Mouse (Mus musculus) midbrain, embryonic 14.5 days (tissue): ENCODE measurements around the gene Eras. TPM values are rescaled to one million over a fixed set of nuclear protein-coding genes. Genes with fewer than 3 reads are reported as not detected.
"Not testable (repeated sequence)": the region's sequence is repeated elsewhere in the genome, so short reads cannot be mapped to it uniquely, and the experiment has no call there.

Experiments used
- ATAC-seq: fragments of 200-750 bp; cut with Nextera tagmentation; 2 replicates; pipeline ENCODE4 v1.8.0; 2017; ENCODE audit warnings: moderate number of reproducible peaks, moderate library complexity; ENCODE audit not compliant: low FRiP score, low TSS enrichment
- DNase-seq: peaks from one replicate; pipeline ENCODE4 v3.0.0-alpha.2; 2015
- H3K27ac ChIP-seq: fragments of 300-500 bp; sonication (generic); replicated peaks from 2 replicates; pipeline ENCODE4 v1.5.1; 2014; ENCODE audit warnings: mild to moderate bottlenecking, low read depth, low read length, moderate library complexity
- H3K27me3 ChIP-seq: fragments of 300-500 bp; sonication (generic); 2 replicates; pipeline ENCODE4 v1.6.1; 2014; ENCODE audit warnings: low read length, control low read depth, mixed read lengths; ENCODE audit not compliant: control insufficient read depth, insufficient read depth
- H3K36me3 ChIP-seq: fragments of 300-500 bp; sonication (generic); 2 replicates; pipeline ENCODE4 v1.6.1; 2014; ENCODE audit warnings: low read length, control low read depth; ENCODE audit not compliant: control insufficient read depth, insufficient read depth
- H3K4me1 ChIP-seq: fragments of 300-500 bp; sonication (generic); 2 replicates; pipeline ENCODE4 v1.6.1; 2014; ENCODE audit warnings: mild to moderate bottlenecking, antibody characterized with exemption, low read length, control low read depth; ENCODE audit not compliant: control insufficient read depth, insufficient read depth
- H3K4me2 ChIP-seq: fragments of 300-500 bp; sonication (generic); 2 replicates; pipeline ENCODE4 v1.6.1; 2014; ENCODE audit warnings: mild to moderate bottlenecking, low read length, moderate library complexity
- H3K4me3 ChIP-seq: fragments of 300-500 bp; sonication (generic); replicated peaks from 2 replicates; pipeline ENCODE4 v1.5.1; 2014; ENCODE audit warnings: low read depth, low read length
- H3K9ac ChIP-seq: fragments of 300-500 bp; sonication (generic); replicated peaks from 2 replicates; pipeline ENCODE4 v1.6.1; 2014; ENCODE audit warnings: mild to moderate bottlenecking, low read length, moderate library complexity
- H3K9me3 ChIP-seq: fragments of 300-500 bp; sonication (generic); 2 replicates; pipeline ENCODE4 v1.6.1; 2016; ENCODE audit warnings: low read length, control low read depth, mixed read lengths; ENCODE audit not compliant: control insufficient read depth
- WGBS: fragments of 180-500 bp; shearing (Covaris S2); extraction: QIAGEN DNeasy Blood & Tissue Kit; methylation state at CpG from one replicate; pipeline ENCODE4 v1.1.7; 2014; 5-methylcytosine and 5-hydroxymethylcytosine counted together
- polyA plus RNA-seq: library from polyadenylated mRNA; unstranded; fragments of >200 nt; fragmentation: Nextera tagmentation; extraction: Ambion mirVana; gene quantifications from 2 replicates; pipeline ENCODE4 v1.2.1, GENCODE M21; 2014

The Eras gene
- polyA plus RNA-seq, 1 experiment from 2014 or later, result not detected

GRCm38 (mm10) chrX:7926266-7926665 is 2.1 kb downstream of the Eras start:
- Histone ChIP-seq H3K9ac (no peak overlapping the region), H3K4me2 (no peak overlapping the region), H3K27me3 (no peaks in the 10 kb centered on the region; the same call in 1 of the 2 replicates), H3K4me1 (peaks cover 8% of the 10 kb centered on the region; the same call in 1 of the 2 replicates), H3K4me3 (no peak overlapping the region), H3K27ac (no peak overlapping the region), H3K9me3 (no peaks in the 10 kb centered on the region), H3K36me3 (peaks cover 31% of the 10 kb centered on the region)
- ATAC-seq (no peak), DNase-seq (no peak)
- 76% methylated on average over 6 of the region's 6 CpGs for WGBS

GRCm38 (mm10) chrX:7922032-7922431 is 6.4 kb downstream of the Eras start:
- DNase-seq (peak; percentile 59), ATAC-seq (no peak)
- Histone ChIP-seq H3K27me3 (no peaks in the 10 kb centered on the region), H3K4me2 (peak overlapping the region; percentile 63), H3K9ac (peak overlapping the region; percentile 56), H3K27ac (peak overlapping the region; percentile 26; the same call in 1 of the 2 replicates), H3K36me3 (peaks cover 16% of the 10 kb centered on the region), H3K4me3 (peak overlapping the region; percentile 47), H3K9me3 (no peaks in the 10 kb centered on the region), H3K4me1 (peaks cover 8% of the 10 kb centered on the region; the same call in 1 of the 2 replicates)
- 14% methylated on average over 48 of the region's 48 CpGs for WGBS

- H3K9me3 ChIP-seq, result no peaks in the 10 kb centered on the region
- ATAC-seq (peak; percentile 89), DNase-seq (peak; percentile 90)
- peak within 1 kb of the TSS; percentile 63 for H3K4me2 ChIP-seq
- H3K4me3 ChIP-seq, result peak within 1 kb of the TSS; percentile 47
- H3K9ac ChIP-seq, result peak within 1 kb of the TSS; percentile 56
- H3K27ac ChIP-seq, result peak within 1 kb of the TSS; percentile 83
- peaks cover 16% of the 10 kb centered on the region for H3K36me3 ChIP-seq
- peaks cover 8% of the 10 kb centered on the region; the same call in 1 of the 2 replicates for H3K4me1 ChIP-seq
- no peaks in the 10 kb centered on the region for H3K27me3 ChIP-seq
- WGBS, result 17% methylated on average over 40 of the region's 40 CpGs
Measured at GRCm38 (mm10) chrX:7919601-7920383, 8.6 kb downstream of the Eras start, which contains the start of gene Pcsk1n. Gene Pcsk1n, plus strand, starts transcription at chrX:7919822.

GRCm38 (mm10) chrX:7917960-7918359 is 10.4 kb downstream of the Eras start:
- WGBS, result 76% methylated on average over 6 of the region's 6 CpGs
- not testable (repeated sequence) for H3K4me1 ChIP-seq, ATAC-seq, DNase-seq, H3K27ac ChIP-seq, H3K4me2 ChIP-seq, H3K36me3 ChIP-seq, H3K27me3 ChIP-seq, H3K4me3 ChIP-seq, H3K9me3 ChIP-seq, H3K9ac ChIP-seq

- H3K27ac ChIP-seq, ATAC-seq, H3K36me3 ChIP-seq, H3K4me3 ChIP-seq, H3K4me2 ChIP-seq, H3K9me3 ChIP-seq, H3K9ac ChIP-seq, H3K27me3 ChIP-seq, H3K4me1 ChIP-seq: not testable (repeated sequence)
- DNase-seq, result peak; percentile 12
- WGBS, result 24% methylated on average over 3 of the region's 3 CpGs
Measured at GRCm38 (mm10) chrX:7915669-7916068, 12.7 kb downstream of the Eras start.

- no peak for ATAC-seq
- DNase-seq, result peak; percentile 38
Measured at GRCm38 (mm10) chrX:7910473-7910872, 17.9 kb downstream of the Eras start.

GRCm38 (mm10) chrX:7909242-7909641 is 19.2 kb downstream of the Eras start, which contains the start of gene Gm10490:
Gene Gm10490, plus strand, starts transcription at chrX:7909542.
- 87% methylated on average over 4 of the region's 4 CpGs for WGBS
- not testable (repeated sequence) for H3K27me3 ChIP-seq, H3K4me2 ChIP-seq, H3K4me3 ChIP-seq, H3K27ac ChIP-seq, DNase-seq, H3K9me3 ChIP-seq, H3K9ac ChIP-seq, H3K4me1 ChIP-seq, ATAC-seq
- H3K36me3 ChIP-seq, result 0 out of 2 replicates have a peak, but pooled peaks cover 11% of the 10 kb centered on the region

More at GRCm38 (mm10) chrX:7910473-7910872, 17.9 kb downstream of the Eras start:
- Histone ChIP-seq H3K4me3 (no peak overlapping the region), H3K27ac (no peak overlapping the region), H3K36me3 (0 out of 2 replicates have a peak, but pooled peaks cover 11% of the 10 kb centered on the region), H3K27me3 (no peaks in the 10 kb centered on the region), H3K9me3 (no peaks in the 10 kb centered on the region), H3K4me1 (no peaks in the 10 kb centered on the region), H3K4me2 (no peak overlapping the region), H3K9ac (no peak overlapping the region)
- 39% methylated on average over 6 of the region's 6 CpGs for WGBS

- no peaks in the 10 kb centered on the region for H3K27me3 ChIP-seq
- 86% methylated on average over 5 of the region's 5 CpGs for WGBS
- no peak for ATAC-seq
Measured at GRCm38 (mm10) chrX:7907735-7908134, 20.7 kb downstream of the Eras start, which contains the start of gene Gm10491. Gene Gm10491, minus strand, starts transcription at chrX:7907835.

More at GRCm38 (mm10) chrX:7907735-7908134, 20.7 kb downstream of the Eras start, which contains the start of gene Gm10491:
- H3K4me1 ChIP-seq, result no peaks in the 10 kb centered on the region
- peaks cover 14% of the 10 kb centered on the region; the same call in 1 of the 2 replicates for H3K36me3 ChIP-seq
- H3K9me3 ChIP-seq, result no peaks in the 10 kb centered on the region
- no peak within 1 kb of the TSS for H3K27ac ChIP-seq
- no peak within 1 kb of the TSS for H3K4me3 ChIP-seq
- H3K9ac ChIP-seq, result no peak within 1 kb of the TSS
- H3K4me2 ChIP-seq, result no peak within 1 kb of the TSS
- no peak for DNase-seq
